Mouse (Mus musculus) heart, adult 2 months (tissue): ENCODE data around the gene Slc38a1.

Experiments
- CTCF ChIP-seq: fragments of 200-600 bp; IDR thresholded peaks from 2 replicates; pipeline ENCODE4 v1.8.1; 2022; ENCODE audit warnings: antibody characterized with exemption, mild to moderate bottlenecking, moderate library complexity
- EP300 ChIP-seq: fragments of 200-500 bp; IDR thresholded peaks from 2 replicates; pipeline ENCODE4 v1.6.1; 2011; ENCODE audit warnings: low read depth, low read length, control low read depth; ENCODE audit not compliant: insufficient read depth
- POLR2A ChIP-seq: fragments of 200-500 bp; IDR thresholded peaks from 2 replicates; pipeline ENCODE4 v1.6.1; 2011; ENCODE audit warnings: mild to moderate bottlenecking, low read depth, low read length, control low read depth; ENCODE audit not compliant: insufficient read depth

DNA sequence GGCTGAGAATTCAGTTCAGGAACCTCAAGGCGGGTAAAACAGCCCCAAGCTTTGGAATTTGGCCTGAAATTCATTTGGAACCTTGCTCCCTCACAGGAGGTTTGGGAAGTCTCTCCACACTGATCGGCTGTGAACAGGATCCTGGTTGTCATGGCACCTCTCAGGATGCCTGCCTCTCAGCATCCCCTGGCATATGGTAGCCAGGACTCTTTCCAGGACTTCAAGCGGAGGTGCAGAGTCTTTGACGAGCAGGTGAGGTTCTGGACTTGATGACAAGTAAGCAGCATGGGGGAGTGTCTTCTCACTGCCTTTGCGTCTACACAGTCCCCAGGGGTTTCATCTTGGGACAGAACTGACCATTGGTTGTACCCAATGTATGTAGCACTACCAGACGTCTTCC, 45.3 kb upstream of the Slc38a1 start:
- TF ChIP-seq POLR2A (peak; percentile 30; the same call in 1 of the 2 replicates), CTCF (no peak), EP300 (no peak)
